Comparison of ENCODE assay signal across 10 mouse cellular contexts in the genomic region with DNA sequence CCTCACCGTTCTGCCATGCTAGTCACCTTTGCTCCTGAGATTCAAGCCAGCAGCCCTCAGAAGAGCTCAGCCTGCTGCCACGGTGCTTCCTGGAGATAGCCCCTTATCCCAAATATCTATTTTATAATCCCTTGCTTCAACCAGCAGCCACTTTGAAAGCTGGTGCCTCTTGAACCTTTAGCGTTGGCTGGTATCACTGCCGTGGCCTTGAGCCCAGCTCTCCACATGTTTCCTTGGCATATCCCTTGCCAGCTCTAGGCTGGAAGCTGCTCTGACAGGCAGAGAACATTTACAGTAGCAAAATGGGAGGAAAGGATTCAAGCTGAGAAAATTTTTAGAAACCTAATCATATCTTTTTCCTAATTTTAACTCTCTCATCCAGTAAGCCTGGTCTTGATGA.
DNase-seq lines count a peak whose midpoint lies in the region; ATAC-seq lines count a peak whose summit lies in the region.
"Had no signal": no experiment of that assay in that cellular context is flagged by ENCODE, and none has a peak within 500 bp of the region (broad histone marks: within the 10 kb centered on the region; RNA-seq: fewer than 3 reads in every experiment).

No protein-coding gene starts in this region.

- H3K27me3 ChIP-seq in hindbrain, embryonic 14.5 days (ENCODE audit: control insufficient read depth, insufficient read depth, low read length): no peaks in the 10 kb centered on the region
- no peaks in the 10 kb centered on the region for H3K27me3 ChIP-seq in hindbrain, embryonic 12.5 days
- no peaks in the 10 kb centered on the region for H3K27me3 ChIP-seq in neural tube, embryonic 15.5 days (replicated peaks)

- H3K9ac ChIP-seq in hindbrain, embryonic 14.5 days: no peak overlapping the region
- H3K9ac ChIP-seq in hindbrain, embryonic 12.5 days: no peak overlapping the region
- H3K9ac ChIP-seq in neural tube, embryonic 15.5 days (replicated peaks): no peak overlapping the region
- H3K9ac ChIP-seq: lung, embryonic 14.5 days had no signal

- H3K9me3 ChIP-seq in hindbrain, embryonic 14.5 days (ENCODE audit: control insufficient read depth, low read length): no peaks in the 10 kb centered on the region
- no peaks in the 10 kb centered on the region for H3K9me3 ChIP-seq in hindbrain, embryonic 12.5 days (replicated peaks)
- no peaks in the 10 kb centered on the region for H3K9me3 ChIP-seq in neural tube, embryonic 15.5 days (replicated peaks)

- no peak overlapping the region for H3K4me3 ChIP-seq in hindbrain, embryonic 14.5 days (replicated peaks; ENCODE audit: low read length)
- no peak overlapping the region for H3K4me3 ChIP-seq in hindbrain, embryonic 12.5 days
- H3K4me3 ChIP-seq in neural tube, embryonic 15.5 days (replicated peaks): no peak overlapping the region
- H3K4me3 ChIP-seq: myocyte had no signal

- no peak overlapping the region for H3K27ac ChIP-seq in hindbrain, embryonic 14.5 days
- no peak overlapping the region for H3K27ac ChIP-seq in hindbrain, embryonic 12.5 days
- H3K27ac ChIP-seq in neural tube, embryonic 15.5 days (replicated peaks): no peak overlapping the region

- H3K4me2 ChIP-seq in hindbrain, embryonic 14.5 days (replicated peaks): no peak overlapping the region
- no peak overlapping the region for H3K4me2 ChIP-seq in hindbrain, embryonic 12.5 days (replicated peaks)
- H3K4me2 ChIP-seq in neural tube, embryonic 15.5 days: no peak overlapping the region
- H3K4me2 ChIP-seq: lung, embryonic 14.5 days had no signal

- no peak for ATAC-seq in hindbrain, embryonic 14.5 days (ENCODE audit: low FRiP score)
- no peak for ATAC-seq in hindbrain, embryonic 12.5 days (ENCODE audit: low FRiP score)
- ATAC-seq in neural tube, embryonic 15.5 days (ENCODE audit: low FRiP score): no peak

- H3K36me3 ChIP-seq in hindbrain, embryonic 14.5 days (replicated peaks; ENCODE audit: control insufficient read depth, insufficient read depth): no peaks in the 10 kb centered on the region
- H3K36me3 ChIP-seq in hindbrain, embryonic 12.5 days: no peaks in the 10 kb centered on the region
- no peaks in the 10 kb centered on the region for H3K36me3 ChIP-seq in neural tube, embryonic 15.5 days

- DNase-seq in hindbrain, embryonic 14.5 days (ENCODE audit: low spot score): peak; percentile 43
- peak; percentile 17 for DNase-seq in testis, postnatal 14 days (ENCODE audit: low spot score)
- DNase-seq in testis, postnatal 10 days (ENCODE audit: low spot score): no peak
- DNase-seq in cerebellum, postnatal 14 days: peak; percentile 88 to 92
- no peak for DNase-seq in neural tube, embryonic 10.5 days (ENCODE audit: extremely low spot score, low spot score)
- DNase-seq: lung, embryonic 14.5 days; thymus, postnatal 14 days had no signal

- 76% methylated on average over 4 of the region's 4 CpGs for WGBS in hindbrain, embryonic 14.5 days
- WGBS in hindbrain, embryonic 12.5 days: 87% methylated on average over 4 of the region's 4 CpGs
- 80% methylated on average over 4 of the region's 4 CpGs for WGBS in neural tube, embryonic 15.5 days

- peaks cover 21% of the 10 kb centered on the region for H3K4me1 ChIP-seq in hindbrain, embryonic 14.5 days (replicated peaks; ENCODE audit: control insufficient read depth, insufficient read depth, low read length)
- peaks cover 18% of the 10 kb centered on the region for H3K4me1 ChIP-seq in hindbrain, embryonic 12.5 days
- H3K4me1 ChIP-seq in neural tube, embryonic 15.5 days: peaks cover 20% of the 10 kb centered on the region

Comparison
In these comparisons a context has a peak if more than half of its experiments do, and no peak if none do; other contexts are left out.
1. DNase-seq: peak in hindbrain, embryonic 14.5 days (single experiment), testis, postnatal 14 days (single experiment) and cerebellum, postnatal 14 days (2 of 2); none in testis, postnatal 10 days (single experiment) and neural tube, embryonic 10.5 days (single experiment).